Mouse (Mus musculus): Measurements from ENCODE around the gene Chad. TPM values are rescaled to one million over a fixed set of nuclear protein-coding genes. Genes with fewer than 3 reads are reported as not detected.

The Chad gene
- 10 to 100 TPM; 10.3 to 14.3 TPM for total RNA-seq (2021)
- long read RNA-seq, experiment 1, transcript Chad-201 (4 exons, 1,680 nt), result major isoform, 7 of 7 reads
- long read RNA-seq, experiment 1, partial matches to known transcripts, result 0 of 7 reads
- long read RNA-seq, experiment 1, other reads (novel, unspliced or antisense), result 0 of 7 reads
- long read RNA-seq, experiment 2, transcript Chad-201 (4 exons, 1,680 nt), result major isoform, 12 of 12 reads
- long read RNA-seq, experiment 2, partial matches to known transcripts, result 0 of 12 reads
- long read RNA-seq, experiment 2, other reads (novel, unspliced or antisense), result 0 of 12 reads

- DNase-seq, result peak; percentile 61
These were observed at the start of gene Chad for GRCm38 (mm10) chr11:94564437-94565150. Gene Chad (plus strand): TSS chr11:94565047.

DNA sequence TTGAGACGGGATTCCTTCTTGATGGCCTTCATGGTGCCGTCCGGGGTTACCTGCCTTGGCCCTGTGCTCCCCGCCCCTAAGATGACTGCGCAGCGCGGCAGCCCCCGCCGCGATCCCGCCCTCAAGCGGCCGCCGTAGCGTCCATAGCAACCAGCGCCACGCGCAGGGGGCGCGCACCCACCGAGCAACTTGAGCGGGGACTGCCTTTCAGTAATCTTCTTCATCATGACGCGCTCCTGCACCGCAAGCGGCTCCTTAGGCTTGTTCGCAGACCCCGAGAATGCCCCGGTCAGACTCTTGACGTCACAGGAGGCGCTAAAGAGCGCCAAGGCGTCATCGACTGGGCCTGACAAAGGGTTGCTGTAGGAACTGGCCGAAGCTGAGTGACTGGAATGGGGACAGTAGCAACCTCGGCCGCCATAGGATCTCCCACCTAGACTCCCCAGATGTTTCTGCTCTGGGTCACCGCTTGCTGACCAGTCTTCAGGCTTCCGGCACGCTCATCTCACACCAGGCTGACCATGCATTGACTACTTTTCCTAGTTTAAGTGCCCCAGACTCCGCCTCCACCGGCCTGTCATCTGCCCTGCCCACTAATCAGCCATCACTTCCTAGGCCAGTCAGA lies 43.5 kb upstream of the Chad start, which contains the start of gene Mycbpap:
TSS of gene Mycbpap (minus strand) at position 524 of the 625 bp plus-strand sequence.
- no peak for DNase-seq

DNA sequence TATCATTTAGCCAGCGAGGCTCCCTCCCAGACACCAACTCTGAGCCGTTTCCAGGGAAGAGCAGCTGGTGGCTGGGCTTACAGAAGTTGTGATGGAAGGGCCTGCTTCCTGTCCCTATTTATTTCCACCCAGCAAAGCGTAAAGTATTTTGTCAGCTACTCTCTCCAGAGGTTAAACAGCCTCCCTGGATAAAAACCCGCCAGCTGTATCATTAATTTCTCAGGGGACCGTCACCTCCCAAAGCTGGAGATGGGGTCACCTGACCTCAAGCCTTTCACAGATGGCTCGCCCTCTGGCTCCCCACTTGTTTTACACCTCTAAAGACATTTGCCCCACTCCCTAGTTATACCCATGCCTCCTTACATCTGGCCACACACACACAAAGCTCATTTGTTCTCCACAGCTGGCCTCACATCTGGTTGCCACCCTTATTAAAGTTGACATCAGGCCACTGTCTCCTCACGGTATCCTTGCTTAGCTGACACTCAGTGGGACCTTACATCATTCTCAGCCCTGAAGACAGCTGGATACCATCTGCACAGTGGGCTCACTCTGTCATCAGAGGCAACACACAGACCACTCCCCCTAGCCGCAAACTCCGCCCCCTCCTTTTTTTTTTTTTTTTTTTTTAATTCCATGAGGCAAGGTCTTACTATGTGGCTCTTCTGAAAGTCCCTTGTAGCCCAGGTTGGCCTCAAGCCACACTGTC lies 38.5 kb upstream of the Chad start:
- DNase-seq, result no peak

GRCm38 (mm10) chr11:94528879-94529278 lies 36.0 kb upstream of the Chad start:
- DNase-seq, result no peak

- DNase-seq, result no peak
These were observed 31.7 kb upstream of the Chad start for GRCm38 (mm10) chr11:94533171-94533570.

DNA sequence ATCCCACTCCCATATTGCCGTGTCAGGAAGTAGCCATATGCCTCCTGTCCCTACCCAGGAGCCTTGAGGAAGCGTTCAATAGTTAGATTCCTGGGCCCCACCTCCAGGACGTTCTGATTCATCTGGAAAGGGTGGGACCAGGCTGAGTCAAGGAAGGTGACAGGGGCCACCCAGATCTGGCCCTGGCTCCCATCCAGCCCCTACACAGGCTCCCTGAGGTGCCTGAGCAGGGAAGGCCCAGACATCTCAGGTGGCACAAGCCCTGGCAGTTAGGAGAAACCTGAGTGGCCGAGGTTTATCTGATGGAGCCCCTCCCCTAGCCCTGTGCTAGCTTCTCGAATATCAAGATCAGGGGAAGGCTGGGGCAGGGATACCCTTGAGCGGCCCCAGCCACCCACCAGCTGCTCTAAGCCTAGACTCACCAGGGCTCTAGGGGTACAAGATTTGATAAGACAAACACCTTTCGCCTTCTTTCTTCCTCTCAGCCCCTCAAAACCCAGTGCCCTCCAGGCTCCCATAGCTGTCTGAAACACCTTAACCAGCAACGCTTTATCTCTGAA lies 26.0 kb upstream of the Chad start:
- no peak for DNase-seq

DNA sequence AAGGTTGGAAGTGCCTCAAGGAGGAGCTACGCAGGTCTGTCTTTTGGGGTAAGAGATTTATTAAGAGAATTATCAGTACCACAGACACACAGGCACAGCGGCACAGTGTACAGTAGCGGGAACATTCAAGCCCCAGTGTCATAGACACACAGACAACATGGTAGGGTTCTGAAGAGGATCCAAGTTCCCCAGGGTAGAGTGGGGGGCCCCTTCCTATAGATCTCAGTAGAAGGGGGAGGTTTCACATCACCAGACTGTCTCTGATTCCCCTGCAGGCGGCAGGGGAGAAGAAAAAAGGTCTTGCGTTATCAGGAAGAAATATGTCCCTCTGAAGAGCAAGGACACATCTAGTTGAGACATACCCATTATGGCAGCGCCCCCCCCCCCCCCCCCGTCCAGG lies 25.1 kb upstream of the Chad start:
- DNase-seq, result no peak

DNA sequence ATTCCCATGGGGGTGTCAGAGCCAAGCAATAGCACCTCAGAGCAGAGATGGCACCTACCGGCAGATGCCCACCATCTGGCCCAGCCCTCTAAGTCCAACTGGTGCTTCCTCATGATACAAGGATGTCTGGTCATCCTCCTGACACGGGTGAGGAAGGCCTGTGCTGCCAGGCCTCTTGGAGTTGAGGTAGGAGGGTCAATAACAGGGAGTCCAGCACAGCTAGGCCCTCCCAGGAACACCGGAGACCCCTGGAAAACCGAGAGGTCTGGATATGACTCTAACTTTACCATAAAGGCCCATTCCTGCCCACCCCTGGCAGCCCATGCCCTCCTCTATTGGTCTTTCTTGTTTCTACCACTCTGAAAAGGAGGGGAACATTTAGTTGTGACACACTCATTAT lies 22.4 kb upstream of the Chad start:
- no peak for DNase-seq

DNA sequence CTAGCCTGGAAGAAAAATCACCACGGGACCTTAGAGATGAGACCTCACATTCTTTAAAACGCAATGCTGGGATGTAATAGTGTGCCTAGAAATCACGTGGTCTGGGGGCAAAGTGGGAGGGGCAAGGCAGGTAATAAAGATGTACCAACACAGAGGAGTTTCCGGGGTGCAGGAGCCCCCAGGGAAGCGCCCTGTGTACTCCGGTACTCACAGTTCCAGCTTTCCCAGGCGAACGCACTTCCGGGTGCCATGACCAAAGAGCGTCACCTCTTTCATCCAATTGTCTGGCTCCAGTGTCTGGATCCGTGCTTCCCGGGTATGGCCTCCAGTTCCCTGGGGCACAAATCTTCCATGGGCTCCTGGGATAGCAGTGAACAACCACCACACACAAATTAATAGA lies 21.5 kb upstream of the Chad start:
- DNase-seq, result no peak

DNA sequence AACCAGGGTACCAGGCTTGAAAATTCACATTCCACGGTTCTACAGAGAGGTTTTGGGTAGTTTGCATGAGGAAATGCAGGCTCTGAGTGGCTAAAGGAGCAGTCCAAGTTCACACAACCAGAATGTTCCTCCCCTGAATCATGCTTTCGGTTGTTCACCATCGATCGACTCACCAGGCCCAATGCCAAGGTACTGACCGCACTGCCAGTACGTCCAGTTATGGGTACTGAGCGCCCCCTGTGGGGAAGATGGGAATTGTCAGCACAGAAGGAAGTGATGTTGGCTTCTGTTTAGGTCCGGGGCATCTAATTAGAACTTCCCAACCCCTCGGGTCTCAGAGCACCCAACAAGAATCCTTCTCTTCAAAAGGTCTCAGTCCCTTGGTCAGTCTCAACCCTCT lies 20.9 kb upstream of the Chad start:
- DNase-seq, result peak; percentile 98

DNA sequence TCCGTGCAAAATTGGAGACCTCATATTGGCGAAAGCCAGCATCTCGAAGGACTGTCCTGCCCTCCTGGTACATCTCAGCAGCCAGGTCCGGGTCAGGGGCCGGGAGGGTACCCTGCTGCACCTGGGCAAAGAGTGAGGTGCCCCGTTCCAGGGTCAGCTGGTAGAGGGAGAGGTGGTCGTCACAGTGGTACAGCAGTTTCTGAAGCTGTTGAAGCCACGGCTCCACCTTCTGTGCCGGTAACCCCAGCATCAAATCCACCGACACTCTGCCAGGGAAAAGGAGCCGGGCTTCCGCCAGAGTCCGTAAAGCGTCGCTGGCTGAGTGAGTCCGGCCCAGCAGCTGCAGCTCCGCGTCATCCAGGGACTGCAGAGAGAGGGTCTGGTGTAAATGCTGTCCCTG lies 20.4 kb upstream of the Chad start:
- peak; percentile 32 for DNase-seq

- DNase-seq, result no peak
These were observed 18.5 kb upstream of the Chad start for GRCm38 (mm10) chr11:94546381-94546780.

DNA sequence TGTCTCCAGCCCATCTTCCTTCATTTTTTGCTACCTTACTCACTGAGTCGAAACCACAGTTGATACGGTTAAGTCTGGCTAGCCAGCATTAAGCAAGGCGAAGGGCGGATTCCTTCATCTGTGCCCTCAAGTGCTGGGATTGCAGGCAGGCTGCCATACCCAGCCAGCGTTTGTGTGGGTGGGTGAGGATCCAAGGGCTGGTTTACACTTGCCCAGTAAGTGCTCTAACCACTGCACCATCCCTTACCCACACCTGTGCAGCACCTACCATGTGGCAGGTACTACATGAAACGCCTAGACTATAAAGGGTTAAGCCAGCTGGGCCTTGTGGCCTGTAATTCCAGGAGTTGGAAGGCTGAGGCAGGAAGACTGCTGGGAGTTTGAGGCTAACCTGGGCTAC lies 17.6 kb upstream of the Chad start:
- DNase-seq, result no peak

- DNase-seq, result peak; percentile 47
These were observed 16.6 kb upstream of the Chad start for GRCm38 (mm10) chr11:94548041-94548784.

DNA sequence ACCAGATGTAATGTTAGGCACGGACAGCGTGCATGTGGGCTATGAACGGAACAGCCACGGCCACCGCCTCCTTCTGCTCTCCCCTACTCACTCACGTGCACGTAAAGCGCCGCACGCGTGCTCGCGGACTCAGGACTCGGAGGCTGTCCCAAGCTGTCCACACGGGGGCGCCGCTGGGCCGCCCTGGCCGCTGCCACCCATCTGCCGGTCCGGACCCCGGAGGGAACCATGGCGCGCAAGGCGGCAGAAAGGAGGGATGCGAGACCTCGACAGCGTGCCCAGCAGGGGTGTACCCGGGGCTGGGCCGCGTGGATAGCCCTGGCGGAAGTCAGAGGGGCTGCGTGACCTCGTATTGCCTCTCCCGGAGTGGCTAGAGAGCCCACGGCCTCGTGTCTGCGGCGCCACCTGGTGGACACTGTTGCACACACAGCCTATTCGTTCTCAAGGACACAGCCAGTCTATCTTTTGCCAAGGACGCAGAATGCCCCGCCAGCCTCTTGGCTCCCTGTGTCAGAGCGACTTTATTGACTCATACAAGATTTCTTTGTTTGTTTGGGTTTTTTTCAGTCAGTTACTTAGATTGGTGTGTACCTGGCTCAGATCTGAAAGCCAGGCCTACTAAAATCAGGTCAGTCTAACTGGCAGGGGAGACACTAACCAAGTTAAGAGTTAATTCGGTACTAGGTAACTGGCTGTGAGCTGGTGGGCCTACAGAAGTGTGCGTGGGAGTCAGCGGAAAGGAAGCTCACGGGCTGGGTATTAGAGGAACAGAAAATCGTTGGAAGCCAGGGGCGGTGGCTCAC lies 15.8 kb upstream of the Chad start, which contains the start of gene Rsad1:
TSS of gene Rsad1 (minus strand) at position 368 of the 803 bp plus-strand sequence.
- DNase-seq, result peak; percentile 97

DNA sequence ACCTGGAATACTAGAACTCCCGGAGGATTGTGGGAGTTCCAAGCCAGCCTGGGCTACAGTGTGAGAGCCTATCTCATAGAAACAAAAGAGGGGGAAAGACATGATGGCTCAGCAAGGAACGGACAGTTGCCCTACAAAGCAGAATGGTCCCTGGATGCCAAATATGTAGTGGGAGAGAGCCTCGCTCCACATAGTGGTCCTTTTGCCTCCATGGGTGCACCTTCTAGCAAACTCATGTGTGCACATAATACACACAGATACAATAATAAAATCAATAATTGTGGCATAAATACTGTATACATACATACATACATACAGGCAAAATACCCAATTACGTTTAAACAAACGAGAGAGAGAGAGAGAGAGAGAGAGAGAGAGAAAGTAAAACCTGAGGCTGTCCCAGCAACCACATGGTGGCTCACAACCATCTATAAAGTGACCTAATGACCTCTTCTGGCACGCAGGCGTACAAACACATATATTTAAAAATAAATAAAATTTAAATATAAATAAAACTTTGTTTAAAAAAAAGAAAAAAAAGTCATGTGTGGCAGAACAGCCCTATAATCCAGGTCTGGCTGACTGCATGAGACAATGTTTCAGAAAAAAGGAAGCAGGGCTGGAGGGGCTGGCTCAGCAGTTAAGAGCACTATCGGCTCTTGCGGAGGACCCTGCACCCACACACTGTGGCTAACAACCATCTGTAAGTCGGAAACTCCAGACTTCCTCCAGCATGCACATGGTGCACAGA lies 15.0 kb upstream of the Chad start:
- DNase-seq, result no peak

DNA sequence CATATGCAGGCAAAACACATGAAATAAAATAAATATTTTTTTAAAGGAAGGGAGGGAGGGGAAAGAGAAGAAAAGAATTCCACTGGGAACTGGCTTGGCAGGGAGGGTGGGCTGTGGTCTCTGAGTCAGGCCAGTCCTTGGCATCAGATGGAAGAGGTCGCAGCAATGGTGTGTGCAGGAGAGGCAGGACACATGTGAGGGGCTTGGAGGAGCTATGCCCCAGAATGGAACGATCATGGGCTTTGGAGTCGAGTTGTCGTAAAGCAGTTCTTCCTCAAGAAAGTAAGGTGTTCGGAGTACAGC lies 14.5 kb upstream of the Chad start:
- no peak for DNase-seq

DNA sequence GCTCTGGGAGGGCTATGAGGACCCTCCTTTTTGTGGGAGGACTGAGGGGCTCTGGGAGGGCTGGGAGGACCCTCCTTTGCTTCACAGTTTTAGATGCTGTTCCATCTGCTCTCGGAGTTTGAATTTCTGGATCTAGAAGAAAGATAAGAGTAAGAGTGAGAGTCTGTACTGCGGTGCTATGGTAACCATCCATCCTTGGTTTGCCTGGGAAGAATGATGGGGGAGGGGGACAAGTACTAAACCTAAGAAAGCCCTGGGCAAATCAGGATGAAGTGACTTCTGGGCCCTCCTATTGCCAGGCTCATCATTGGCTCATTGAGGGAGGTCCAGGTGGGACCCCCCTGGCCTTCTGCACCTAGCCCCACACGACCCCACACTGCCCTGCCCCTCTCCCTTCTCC lies 6.6 kb upstream of the Chad start:
- DNase-seq, result no peak

DNA sequence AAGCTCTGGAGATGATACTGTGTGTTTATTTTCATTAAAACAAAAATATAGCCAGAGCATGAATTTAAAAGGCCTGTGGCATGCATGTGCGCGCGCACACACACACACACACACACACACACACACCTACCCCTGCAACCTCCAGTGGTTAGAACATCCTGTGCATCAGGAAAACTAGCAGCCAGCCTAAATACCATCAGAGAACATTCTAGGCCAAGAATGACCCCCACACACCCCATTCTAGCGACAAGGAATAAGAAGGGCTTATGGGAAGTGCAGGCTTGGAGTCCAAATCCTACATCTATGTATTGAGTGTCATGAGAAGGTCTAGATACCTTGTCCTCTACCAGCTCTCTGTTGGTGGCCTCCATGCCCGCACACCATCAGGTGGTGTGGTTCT lies 1.5 kb upstream of the Chad start:
- DNase-seq, result no peak

GRCm38 (mm10) chr11:94563821-94564220 lies 1.0 kb upstream of the Chad start:
- DNase-seq, result no peak
